Mouse (Mus musculus): ENCODE data around the gene Dpyd. TPM values are rescaled to one million over a fixed set of nuclear protein-coding genes. Genes with fewer than 3 reads are reported as not detected.
A peak's percentile ranks its signal among the peaks of the same experiment; 100 is the strongest.

Gene Dpyd
- polyA plus RNA-seq (2015; fragmentation: Nextera tagmentation; extraction: Ambion mirVana) = 2.6 and 3.3 TPM in 2 replicates

GRCm38 (mm10) chr3:118561554-118562310 lies at the start of gene Dpyd:
Gene Dpyd, plus strand, starts transcription at chr3:118562129.
- ATAC-seq (ENCODE audit: low read depth) = peak; percentile 93
- Histone ChIP-seq H3K27ac (no peak within 1 kb of the TSS), H3K27me3 (no peaks in the 10 kb centered on the region), H3K9ac (peak within 1 kb of the TSS; percentile 54), H3K4me1 (replicated peaks) (peaks cover 3% of the 10 kb centered on the region; the same call in 1 of the 2 replicates), H3K4me2 (peak within 1 kb of the TSS; percentile 62), H3K36me3 (no peaks in the 10 kb centered on the region), H3K4me3 (replicated peaks) (peak within 1 kb of the TSS; percentile 56), H3K9me3 (replicated peaks) (no peaks in the 10 kb centered on the region)
- peak; percentile 13 for DNase-seq
- 6% methylated on average over 19 of the region's 19 CpGs for WGBS (ENCODE audit: insufficient replicate concordance)

GRCm38 (mm10) chr3:118537676-118538075 lies 24.3 kb upstream of the Dpyd start:
- no peak overlapping the region for H3K27ac ChIP-seq
- ATAC-seq (ENCODE audit: low read depth) (no peak), DNase-seq (no peak)
- WGBS (ENCODE audit: insufficient replicate concordance) = 37% methylated on average over 2 of the region's 2 CpGs
- no peaks in the 10 kb centered on the region for H3K36me3 ChIP-seq
- H3K4me1 ChIP-seq (replicated peaks) = no peaks in the 10 kb centered on the region
- no peaks in the 10 kb centered on the region for H3K9me3 ChIP-seq (replicated peaks)
- no peaks in the 10 kb centered on the region for H3K27me3 ChIP-seq
- no peak overlapping the region for H3K9ac ChIP-seq
- no peak overlapping the region for H3K4me3 ChIP-seq (replicated peaks)
- no peak overlapping the region for H3K4me2 ChIP-seq

- no peak overlapping the region for H3K4me2 ChIP-seq
- no peak overlapping the region for H3K4me3 ChIP-seq (replicated peaks)
- no peak overlapping the region for H3K9ac ChIP-seq
- DNase-seq (no peak), ATAC-seq (ENCODE audit: low read depth) (no peak)
- H3K27ac ChIP-seq = no peak overlapping the region
- no peaks in the 10 kb centered on the region for H3K4me1 ChIP-seq (replicated peaks)
- no peaks in the 10 kb centered on the region for H3K9me3 ChIP-seq (replicated peaks)
- 49% methylated on average over 6 of the region's 6 CpGs for WGBS (ENCODE audit: insufficient replicate concordance)
- no peaks in the 10 kb centered on the region for H3K36me3 ChIP-seq
- H3K27me3 ChIP-seq = no peaks in the 10 kb centered on the region
Observed at GRCm38 (mm10) chr3:118541766-118542165, 20.2 kb upstream of the Dpyd start.

GRCm38 (mm10) chr3:118547551-118548210 lies 14.2 kb upstream of the Dpyd start:
- H3K9ac ChIP-seq = no peak overlapping the region
- DNase-seq (no peak), ATAC-seq (ENCODE audit: low read depth) (no peak)
- no peaks in the 10 kb centered on the region for H3K27me3 ChIP-seq
- H3K9me3 ChIP-seq (replicated peaks) = no peaks in the 10 kb centered on the region
- 64% methylated on average over 4 of the region's 4 CpGs for WGBS (ENCODE audit: insufficient replicate concordance)
- no peak overlapping the region for H3K4me3 ChIP-seq (replicated peaks)
- no peak overlapping the region for H3K27ac ChIP-seq
- no peak overlapping the region for H3K4me2 ChIP-seq
- no peaks in the 10 kb centered on the region for H3K4me1 ChIP-seq (replicated peaks)
- H3K36me3 ChIP-seq = no peaks in the 10 kb centered on the region

DNA sequence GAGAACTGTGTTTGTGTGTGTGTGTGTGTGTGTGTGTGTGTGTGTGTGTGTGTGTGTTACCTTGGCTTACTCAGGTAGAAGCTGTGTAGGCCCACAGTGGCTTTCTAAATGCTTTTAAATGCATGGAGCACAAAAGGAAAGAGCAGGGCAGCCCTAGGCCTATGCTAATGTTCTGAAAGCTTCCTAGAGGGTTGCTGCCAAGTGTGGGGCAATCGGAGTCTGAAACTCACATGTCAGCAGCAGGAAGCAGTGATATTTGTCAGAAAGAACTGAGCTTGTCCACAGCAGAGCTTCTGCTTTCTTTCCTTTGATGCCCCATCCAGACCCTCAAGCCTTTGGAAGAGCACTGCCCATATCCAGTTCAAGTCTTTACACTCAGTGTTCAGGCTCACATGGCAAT lies 4.3 kb upstream of the Dpyd start:
- Histone ChIP-seq H3K4me1 (replicated peaks) (peaks cover 3% of the 10 kb centered on the region; the same call in 1 of the 2 replicates), H3K27me3 (no peaks in the 10 kb centered on the region), H3K9ac (no peak overlapping the region), H3K4me2 (no peak overlapping the region), H3K9me3 (replicated peaks) (no peaks in the 10 kb centered on the region), H3K27ac (no peak overlapping the region), H3K36me3 (no peaks in the 10 kb centered on the region), H3K4me3 (replicated peaks) (no peak overlapping the region)
- DNase-seq (no peak), ATAC-seq (ENCODE audit: low read depth) (no peak)
- WGBS (ENCODE audit: insufficient replicate concordance) = 33% methylated on average over 1 of the region's 1 CpGs

GRCm38 (mm10) chr3:118559936-118560335 lies 2.0 kb upstream of the Dpyd start:
- no peak overlapping the region for H3K4me3 ChIP-seq (replicated peaks)
- no peaks in the 10 kb centered on the region for H3K9me3 ChIP-seq (replicated peaks)
- H3K27ac ChIP-seq = no peak overlapping the region
- H3K4me2 ChIP-seq = no peak overlapping the region
- ATAC-seq (ENCODE audit: low read depth) (no peak), DNase-seq (no peak)
- 57% methylated on average over 2 of the region's 2 CpGs for WGBS (ENCODE audit: insufficient replicate concordance)
- H3K4me1 ChIP-seq (replicated peaks) = peaks cover 3% of the 10 kb centered on the region; the same call in 1 of the 2 replicates
- H3K27me3 ChIP-seq = no peaks in the 10 kb centered on the region
- no peak overlapping the region for H3K9ac ChIP-seq
- H3K36me3 ChIP-seq = no peaks in the 10 kb centered on the region

DNA sequence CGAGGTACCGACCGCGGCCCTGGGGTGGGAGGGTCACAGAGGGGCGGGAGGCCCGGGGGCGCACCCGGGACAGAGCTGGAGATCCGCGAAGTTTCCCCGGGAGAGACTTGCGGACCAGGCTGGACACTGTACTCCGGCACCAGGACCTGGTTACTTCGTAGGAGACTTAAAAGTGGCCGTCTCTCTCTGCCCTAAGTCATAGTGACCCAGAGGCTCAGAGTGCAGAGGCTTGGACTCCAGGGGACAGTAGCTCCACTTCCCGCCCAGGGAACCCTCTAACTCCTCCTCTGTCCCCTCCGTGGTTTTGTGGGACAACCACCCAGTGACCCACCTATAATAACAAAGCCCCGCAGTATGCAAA lies 362 bp downstream of the Dpyd start:
- 1% methylated on average over 18 of the region's 18 CpGs for WGBS (ENCODE audit: insufficient replicate concordance)
- H3K36me3 ChIP-seq = no peaks in the 10 kb centered on the region
- H3K27me3 ChIP-seq = no peaks in the 10 kb centered on the region
- H3K9me3 ChIP-seq (replicated peaks) = no peaks in the 10 kb centered on the region
- H3K4me1 ChIP-seq (replicated peaks) = peaks cover 3% of the 10 kb centered on the region; the same call in 1 of the 2 replicates
- peak overlapping the region; percentile 56 for H3K4me3 ChIP-seq (replicated peaks)
- no peak overlapping the region for H3K27ac ChIP-seq
- peak overlapping the region; percentile 62 for H3K4me2 ChIP-seq
- DNase-seq = no peak
- peak overlapping the region; percentile 54 for H3K9ac ChIP-seq
- peak; percentile 64 for ATAC-seq (ENCODE audit: low read depth)

DNA sequence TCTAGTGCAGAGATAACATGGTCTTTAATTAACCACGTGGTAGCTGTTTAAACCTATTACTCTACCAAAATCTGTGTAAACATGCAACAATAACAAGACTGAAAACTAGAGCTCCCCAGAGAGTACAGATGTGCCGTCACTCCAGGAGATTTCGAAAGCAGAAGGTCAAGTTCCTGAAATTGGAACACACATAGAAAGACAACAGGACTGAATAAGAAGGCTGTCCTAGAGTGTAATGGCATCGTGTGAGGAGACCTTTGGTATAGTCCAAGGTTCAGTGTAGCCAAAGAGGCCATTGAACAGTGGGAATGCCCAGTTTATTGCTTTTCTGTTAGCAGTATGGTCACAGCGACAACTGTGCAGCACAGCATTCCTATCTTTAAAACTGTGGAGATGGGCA lies 4.8 kb downstream of the Dpyd start:
- H3K4me3 ChIP-seq (replicated peaks) = no peak overlapping the region
- H3K4me2 ChIP-seq = no peak overlapping the region
- DNase-seq = no peak
- WGBS (ENCODE audit: insufficient replicate concordance) = 58% methylated on average over 5 of the region's 5 CpGs
- no peaks in the 10 kb centered on the region for H3K27me3 ChIP-seq
- peak; percentile 47; the same call in 1 of the 2 replicates for ATAC-seq (ENCODE audit: low read depth)
- no peak overlapping the region for H3K27ac ChIP-seq
- H3K36me3 ChIP-seq = no peaks in the 10 kb centered on the region
- no peak overlapping the region for H3K9ac ChIP-seq
- no peaks in the 10 kb centered on the region for H3K9me3 ChIP-seq (replicated peaks)
- peaks cover 2% of the 10 kb centered on the region; the same call in 1 of the 2 replicates for H3K4me1 ChIP-seq (replicated peaks)

GRCm38 (mm10) chr3:118570197-118570596 lies 8.3 kb downstream of the Dpyd start:
- ATAC-seq (ENCODE audit: low read depth) = no peak
- 75% methylated on average over 7 of the region's 7 CpGs for WGBS (ENCODE audit: insufficient replicate concordance)
- Histone ChIP-seq H3K4me2 (no peak overlapping the region), H3K36me3 (no peaks in the 10 kb centered on the region), H3K9me3 (replicated peaks) (no peaks in the 10 kb centered on the region), H3K4me1 (replicated peaks) (no peaks in the 10 kb centered on the region), H3K27me3 (no peaks in the 10 kb centered on the region), H3K4me3 (replicated peaks) (no peak overlapping the region), H3K27ac (no peak overlapping the region), H3K9ac (no peak overlapping the region)
- no peak for DNase-seq

- WGBS (ENCODE audit: insufficient replicate concordance) = 68% methylated on average over 1 of the region's 1 CpGs
- Histone ChIP-seq H3K4me3 (replicated peaks) (no peak overlapping the region), H3K27me3 (no peaks in the 10 kb centered on the region), H3K9me3 (replicated peaks) (no peaks in the 10 kb centered on the region), H3K36me3 (no peaks in the 10 kb centered on the region), H3K9ac (no peak overlapping the region), H3K4me2 (no peak overlapping the region), H3K27ac (no peak overlapping the region), H3K4me1 (replicated peaks) (no peaks in the 10 kb centered on the region)
- ATAC-seq (ENCODE audit: low read depth) (no peak), DNase-seq (no peak)
Observed at GRCm38 (mm10) chr3:118590559-118590958, 28.6 kb downstream of the Dpyd start.

DNA sequence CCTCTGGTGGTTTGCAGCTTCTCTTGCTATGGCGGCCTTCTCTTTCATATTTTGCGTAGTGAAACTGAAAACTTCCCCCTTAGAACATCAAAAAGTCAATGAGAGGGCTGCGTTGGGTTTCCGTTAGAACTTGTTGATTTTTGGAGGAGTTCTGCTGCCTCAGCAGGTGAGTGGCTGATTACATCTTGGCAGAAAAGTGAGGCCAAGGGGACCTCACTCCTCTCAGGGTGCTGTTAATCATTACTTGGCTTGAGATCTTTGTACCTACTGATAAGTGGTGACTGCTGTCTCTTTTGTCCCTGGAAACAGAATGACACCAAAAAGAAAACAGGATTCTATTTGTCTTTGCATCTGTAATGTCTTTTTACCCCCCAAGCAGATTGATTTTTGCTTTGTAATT lies 32.9 kb downstream of the Dpyd start:
- WGBS (ENCODE audit: insufficient replicate concordance) = 63% methylated on average over 4 of the region's 4 CpGs
- Histone ChIP-seq H3K9ac (no peak overlapping the region), H3K9me3 (replicated peaks) (no peaks in the 10 kb centered on the region), H3K27me3 (no peaks in the 10 kb centered on the region), H3K4me1 (replicated peaks) (no peaks in the 10 kb centered on the region), H3K4me2 (no peak overlapping the region), H3K36me3 (no peaks in the 10 kb centered on the region), H3K4me3 (replicated peaks) (no peak overlapping the region), H3K27ac (no peak overlapping the region)
- DNase-seq (no peak), ATAC-seq (ENCODE audit: low read depth) (no peak)

DNA sequence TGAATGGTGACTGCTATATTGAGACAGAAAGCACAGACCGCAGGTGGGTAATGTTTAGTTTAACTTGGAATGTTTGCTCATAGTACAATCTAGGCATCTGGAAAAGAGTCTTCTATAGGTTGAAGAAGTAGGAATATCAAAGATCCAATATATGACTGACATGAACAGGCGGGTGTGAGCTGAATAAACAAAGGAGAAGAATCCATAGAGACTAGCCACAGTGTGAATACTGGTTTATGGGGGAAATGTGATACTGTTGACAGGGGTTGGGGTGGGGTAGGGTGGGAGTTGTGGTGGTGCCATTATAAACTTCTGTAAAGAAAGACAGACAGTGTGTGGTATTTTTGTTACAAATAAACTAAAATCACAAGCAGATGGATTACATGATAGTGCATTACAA lies 33.8 kb downstream of the Dpyd start:
- Histone ChIP-seq H3K4me3 (replicated peaks) (no peak overlapping the region), H3K4me2 (no peak overlapping the region), H3K27me3 (no peaks in the 10 kb centered on the region), H3K36me3 (no peaks in the 10 kb centered on the region), H3K4me1 (replicated peaks) (no peaks in the 10 kb centered on the region), H3K27ac (no peak overlapping the region), H3K9ac (no peak overlapping the region), H3K9me3 (replicated peaks) (no peaks in the 10 kb centered on the region)
- ATAC-seq (ENCODE audit: low read depth) = no peak
- no peak for DNase-seq
- 52% methylated on average over 2 of the region's 2 CpGs for WGBS (ENCODE audit: insufficient replicate concordance)
